Mouse (Mus musculus) lung, postnatal 4 days (tissue): ENCODE results near the gene Prrc2c.
"Not testable (repeated sequence)": the region's sequence is repeated elsewhere in the genome, so short reads cannot be mapped to it uniquely, and the experiment has no call there.

Experiments used
- DNase-seq, 2 experiments: peaks; one replicate each; pipeline ENCODE4 v3.0.0; 2021

Gene Prrc2c

DNA sequence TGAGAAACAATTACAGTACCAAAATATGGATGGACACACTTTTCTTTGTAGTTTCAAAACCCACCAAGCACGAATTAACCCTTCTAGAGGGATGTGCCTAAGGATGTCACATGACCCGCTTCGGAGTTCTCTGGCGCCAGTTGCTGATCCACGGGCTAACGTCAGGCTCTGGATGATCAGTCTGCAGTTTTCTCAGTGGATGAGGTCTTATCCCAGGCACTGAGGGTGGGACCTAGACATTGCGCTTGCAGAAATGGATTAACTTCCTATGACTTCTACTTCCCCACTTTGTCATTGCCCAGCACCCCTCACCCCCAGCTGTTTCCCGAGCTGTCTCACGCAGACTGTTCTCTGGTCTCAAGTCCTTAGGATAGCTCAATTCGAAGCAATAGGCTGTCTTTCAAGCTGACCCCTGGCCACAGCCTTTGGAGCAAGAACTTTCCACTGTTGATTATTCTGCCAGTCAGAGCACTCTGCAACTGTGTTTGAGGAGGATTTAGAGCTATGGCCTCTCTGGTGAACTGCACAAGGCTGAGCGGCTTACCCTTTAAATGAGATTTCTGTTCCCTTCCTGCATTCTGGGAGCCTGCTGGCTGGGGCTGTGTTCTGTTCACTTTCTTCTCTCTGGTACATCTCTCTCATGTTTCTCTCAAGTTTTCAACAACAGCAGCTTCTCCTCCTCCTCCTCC, 74.7 kb downstream of the Prrc2c start:
- DNase-seq = no peak

GRCm38 (mm10) chr1:162664826-162665475, 75.4 kb downstream of the Prrc2c start:
- DNase-seq = peak; percentile 51 to 81

DNA sequence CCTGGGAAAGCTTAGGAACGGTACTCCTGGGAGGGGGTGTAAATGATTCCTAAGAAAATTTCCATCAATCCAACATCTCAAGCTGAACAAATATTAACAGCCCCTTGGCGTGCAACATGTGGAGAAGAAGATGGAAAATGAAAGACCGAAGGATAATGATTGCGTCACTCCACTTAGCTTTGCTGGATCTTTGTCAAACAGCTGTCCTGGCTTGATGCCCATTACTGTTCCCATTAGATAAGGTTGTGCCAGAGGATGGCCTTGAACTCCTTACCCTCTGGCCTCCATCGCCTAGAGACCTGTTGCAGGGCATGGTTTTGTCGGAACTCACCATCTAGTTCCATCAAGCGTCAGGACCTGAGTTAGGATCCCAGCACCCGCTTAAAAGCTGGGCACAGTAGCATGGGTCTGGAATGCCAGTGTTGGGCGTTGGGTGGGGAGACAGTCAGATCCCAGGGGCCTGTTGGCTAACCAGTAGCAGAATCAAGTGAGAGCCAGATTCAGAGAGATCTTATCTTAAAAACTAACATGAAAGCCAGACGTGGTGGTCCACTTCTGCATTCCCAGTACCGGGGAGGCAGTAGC, 80.0 kb downstream of the Prrc2c start:
- peak in 1 of 2 experiments; percentile 17 for DNase-seq

- no peak for DNase-seq
Observed at GRCm38 (mm10) chr1:162658119-162658518, 82.2 kb downstream of the Prrc2c start, which contains the start of gene Myocos. TSS of gene Myocos (minus strand) at chr1:162658219.

DNA sequence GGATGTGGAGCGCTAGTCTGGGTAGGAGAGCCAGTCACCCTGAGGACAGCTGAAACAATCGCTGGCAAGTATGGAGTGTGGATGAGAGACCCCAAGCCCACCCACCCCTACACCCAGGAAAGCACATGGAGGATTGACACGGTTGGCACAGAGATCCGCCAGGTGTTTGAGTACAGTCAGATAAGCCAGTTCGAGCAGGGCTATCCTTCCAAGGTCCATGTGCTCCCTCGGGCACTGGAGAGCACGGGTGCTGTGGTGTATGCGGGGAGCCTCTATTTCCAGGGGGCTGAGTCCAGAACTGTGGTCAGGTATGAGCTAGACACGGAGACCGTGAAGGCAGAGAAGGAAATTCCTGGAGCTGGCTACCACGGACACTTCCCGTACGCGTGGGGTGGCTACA, 91.9 kb downstream of the Prrc2c start:
- no peak for DNase-seq

DNA sequence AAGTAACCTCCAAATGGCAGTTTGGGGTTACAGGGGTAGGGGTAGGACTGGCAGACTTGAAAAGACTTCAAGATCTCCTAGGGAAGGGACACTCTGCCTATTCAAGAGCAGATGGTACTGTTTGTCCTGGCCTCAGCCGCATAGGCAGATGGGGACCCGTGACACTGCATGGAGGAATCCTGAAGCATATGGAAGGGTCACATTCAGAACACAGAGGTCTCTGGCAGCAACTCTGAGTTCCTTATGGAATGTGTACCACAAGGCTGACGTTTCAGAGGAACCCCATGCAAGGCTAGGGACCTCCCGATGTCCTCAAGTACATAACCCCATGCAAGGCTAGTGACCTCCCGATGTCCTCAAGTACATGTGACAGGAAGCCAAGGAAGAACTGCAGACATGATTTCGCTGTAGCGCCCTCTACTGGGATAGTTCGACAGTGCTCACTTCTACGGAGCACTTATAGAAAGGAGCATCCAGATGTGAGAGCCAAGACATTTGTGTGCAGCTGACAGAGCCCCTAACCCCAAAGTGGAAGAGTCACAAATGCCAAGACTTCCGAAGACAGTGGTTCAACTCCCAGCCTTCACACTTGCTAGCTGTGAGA, 94.2 kb downstream of the Prrc2c start:
- peak in 1 of 2 experiments; percentile 18 for DNase-seq

DNA sequence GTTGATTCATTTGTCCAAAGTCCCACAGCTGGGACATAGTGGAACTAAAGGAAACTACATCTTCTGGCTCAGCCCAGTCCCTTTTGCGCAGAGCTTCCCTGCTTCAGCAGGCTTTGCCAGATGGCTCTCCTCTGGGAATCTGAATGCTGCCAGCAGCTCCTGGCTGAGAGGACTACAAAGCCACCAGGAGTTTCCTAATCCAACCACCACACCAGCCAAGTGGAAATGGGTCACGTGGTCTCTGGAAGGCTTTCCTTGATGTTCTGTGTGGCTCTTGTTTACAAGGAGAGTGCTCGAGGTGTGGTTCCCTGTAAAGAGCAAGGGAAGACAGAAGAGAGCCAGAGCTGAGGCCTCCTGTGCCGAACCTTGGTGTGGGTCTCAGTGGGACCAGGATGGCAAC, 96.6 kb downstream of the Prrc2c start:
- DNase-seq = peak; percentile 32 to 65

DNA sequence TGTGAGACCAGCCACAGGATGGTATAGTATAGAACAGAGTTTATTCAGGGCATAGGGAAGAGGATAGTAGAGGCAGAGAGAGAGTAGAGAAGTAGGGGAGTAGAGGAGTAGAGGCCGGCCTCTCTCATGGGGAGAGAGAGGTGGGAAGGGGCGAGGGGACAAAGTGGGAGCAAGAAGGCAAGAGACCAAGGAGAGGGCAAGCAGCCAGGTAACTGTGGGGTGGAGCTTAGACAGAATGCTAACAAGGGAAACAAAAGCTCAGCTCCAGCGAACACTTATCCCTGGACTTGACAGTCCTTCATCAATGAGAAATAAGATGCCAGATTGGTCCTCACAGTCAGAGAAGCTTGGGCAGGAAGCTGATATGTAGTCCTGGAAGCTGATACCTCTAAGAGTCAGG, 97.8 kb downstream of the Prrc2c start:
- DNase-seq = no peak

- no peak for DNase-seq
Observed at GRCm38 (mm10) chr1:162639861-162640260, 100.5 kb downstream of the Prrc2c start.

- no peak for DNase-seq
Observed at GRCm38 (mm10) chr1:162639051-162639750, 101.2 kb downstream of the Prrc2c start, which contains the start of gene Myoc. TSS of gene Myoc (plus strand) at chr1:162639155.

- DNase-seq = no peak
Observed at GRCm38 (mm10) chr1:162638535-162638934, 101.8 kb downstream of the Prrc2c start.

DNA sequence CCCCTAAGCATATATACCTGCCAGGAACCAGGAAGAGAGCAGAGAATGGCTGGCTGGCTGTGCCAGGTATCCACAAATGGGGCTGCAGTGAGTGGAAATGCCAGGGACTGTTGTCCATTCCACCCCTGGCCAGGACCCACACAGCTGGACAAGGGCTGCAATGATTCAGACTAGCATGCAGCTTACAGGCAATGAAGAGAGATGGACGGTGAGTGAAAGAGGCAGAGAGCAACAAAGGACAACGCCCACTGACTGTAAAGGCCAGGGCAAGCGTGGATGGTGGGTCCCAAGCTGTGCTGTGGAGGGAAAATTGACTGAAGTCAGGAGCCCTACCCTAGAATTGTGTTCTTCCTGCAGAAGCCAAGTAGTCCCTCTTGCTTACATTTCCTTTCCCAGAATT, 103.8 kb downstream of the Prrc2c start:
- DNase-seq = no peak

- not testable (repeated sequence) for DNase-seq
Observed at GRCm38 (mm10) chr1:162635291-162635931, 104.9 kb downstream of the Prrc2c start.

- not testable (repeated sequence) for DNase-seq
Observed at GRCm38 (mm10) chr1:162628326-162628725, 112.0 kb downstream of the Prrc2c start.

- DNase-seq = not testable (repeated sequence)
Observed at GRCm38 (mm10) chr1:162627821-162628220, 112.5 kb downstream of the Prrc2c start.

GRCm38 (mm10) chr1:162625229-162625628, 115.1 kb downstream of the Prrc2c start:
- DNase-seq = peak; percentile 27 to 43

- no peak for DNase-seq
Observed at GRCm38 (mm10) chr1:162623895-162624294, 116.5 kb downstream of the Prrc2c start.
